Mouse (Mus musculus) T-helper 17 cell (primary cell): ENCODE measurements around the gene Fgf10.

ENCODE experiments used
- in situ Hi-C, 2 experiments: fragments of 300-600 bp; cut with MboI, MseI; formaldehyde crosslinking; loops; 1 replicate in 1 of 2; 2 replicates in 1 of 2; pipeline ENCODE4 v1.15.1; 2025; ENCODE audit warnings: high pct_unique_total_duplicates in 2 of 2

The Fgf10 gene

GRCm38 (mm10) chr13:118669491-118669890 lies at the start of gene Fgf10:
Gene Fgf10 (plus strand): TSS chr13:118669791.
- in situ Hi-C loops, result loop anchor here (5.0 to 10.0 kb wide), 2 partner anchors 842 to 945 kb away; no protein-coding TSS in a partner anchor

- in situ Hi-C loops, result no loop called here
Measured at GRCm38 (mm10) chr13:118629661-118630428, 39.7 kb upstream of the Fgf10 start.

GRCm38 (mm10) chr13:118631500-118631899 lies 38.1 kb upstream of the Fgf10 start:
- in situ Hi-C loops, result no loop called here

DNA sequence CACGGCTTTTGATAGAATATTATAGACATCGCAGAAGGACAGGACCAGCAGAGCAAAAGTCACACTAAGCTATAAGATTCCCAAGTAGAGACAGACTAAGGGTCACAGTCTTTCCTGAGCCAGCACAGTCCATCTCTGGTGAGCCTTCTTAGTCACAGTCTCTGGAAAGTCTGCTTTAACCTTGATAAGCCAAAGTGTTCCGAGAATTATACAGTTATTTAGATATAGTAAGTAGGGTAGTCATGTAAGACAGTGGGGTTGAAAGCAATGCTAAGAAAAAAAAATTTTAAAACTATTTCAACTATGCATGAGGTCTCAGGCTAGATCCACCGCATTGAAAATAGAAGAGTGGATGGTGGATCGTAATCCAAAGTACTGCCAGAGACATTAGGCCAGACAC lies 33.5 kb upstream of the Fgf10 start:
- in situ Hi-C loops, result no loop called here

DNA sequence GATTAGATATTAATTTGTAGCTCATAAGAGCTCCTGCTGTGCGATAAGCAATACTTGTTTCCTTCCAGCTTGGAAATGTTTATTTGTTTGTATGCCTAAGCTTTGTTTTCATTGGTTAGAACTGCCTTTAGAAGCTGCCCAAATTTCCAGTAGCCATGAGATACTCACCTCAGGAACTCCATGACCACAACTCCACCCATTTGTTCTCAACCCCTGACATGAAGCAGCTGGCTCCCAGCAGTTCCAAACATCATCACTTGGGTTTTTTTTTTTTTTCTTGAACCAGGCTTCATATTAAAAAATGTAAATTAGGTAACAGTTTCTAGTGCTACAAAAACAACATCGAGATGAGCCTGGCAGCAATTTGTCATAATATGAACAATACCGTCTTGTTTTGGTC lies 27.0 kb upstream of the Fgf10 start:
- in situ Hi-C loops, result no loop called here

GRCm38 (mm10) chr13:118643138-118643537 lies 26.5 kb upstream of the Fgf10 start:
- in situ Hi-C loops, result no loop called here

GRCm38 (mm10) chr13:118656991-118657390 lies 12.6 kb upstream of the Fgf10 start:
- in situ Hi-C loops, result no loop called here

DNA sequence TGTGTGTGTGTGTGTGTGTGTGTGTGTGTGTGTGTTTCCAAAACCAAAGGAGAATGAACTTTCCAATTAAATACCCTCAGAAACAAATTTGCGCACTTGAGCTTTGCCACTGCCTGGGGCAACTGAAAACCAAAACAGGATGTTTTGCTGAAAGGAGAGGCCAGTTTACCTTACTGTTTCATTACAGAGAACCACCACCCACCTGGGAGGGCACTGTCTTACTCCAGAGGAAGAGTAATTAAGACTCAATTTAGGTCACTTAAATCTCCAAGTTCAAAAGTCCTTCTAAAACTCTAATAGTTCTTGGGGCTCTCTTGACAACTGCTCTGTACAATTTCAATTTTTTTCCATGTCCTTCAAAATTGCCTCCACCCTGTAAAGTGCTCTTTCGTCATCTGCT lies 11.6 kb upstream of the Fgf10 start:
- in situ Hi-C loops, result no loop called here

- in situ Hi-C loops, result no loop called here
Measured at GRCm38 (mm10) chr13:118658608-118659326, 10.8 kb upstream of the Fgf10 start.

GRCm38 (mm10) chr13:118661664-118662063 lies 7.9 kb upstream of the Fgf10 start:
- in situ Hi-C loops, result loop anchor here in 1 of 2 experiments (10.0 kb wide), 1 partner anchor 953 kb away; no protein-coding TSS in a partner anchor

DNA sequence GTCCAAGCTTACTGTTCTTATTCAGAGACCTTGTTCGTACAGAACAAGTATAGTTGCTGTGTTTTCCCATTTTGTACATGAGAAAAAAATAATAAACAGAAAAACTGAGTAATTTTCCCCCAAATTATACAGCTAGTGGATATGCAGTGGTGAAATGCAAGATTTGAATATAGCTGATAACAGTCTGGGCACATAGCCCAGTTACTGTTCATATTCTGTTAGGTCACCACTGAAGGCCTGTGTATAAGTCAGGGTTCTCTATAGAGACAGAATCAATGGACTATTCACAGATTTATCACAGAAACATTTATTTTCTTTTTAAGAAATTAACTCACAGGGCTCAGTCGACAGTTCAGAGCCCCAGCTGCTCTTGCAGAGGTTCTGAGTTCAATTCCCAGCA lies 4.7 kb upstream of the Fgf10 start:
- in situ Hi-C loops, result loop anchor here (5.0 to 10.0 kb wide), 2 partner anchors 838 to 950 kb away; no protein-coding TSS in a partner anchor

GRCm38 (mm10) chr13:118679228-118679627 lies 9.6 kb downstream of the Fgf10 start:
- in situ Hi-C loops, result loop anchor here in 1 of 2 experiments (25.0 kb wide), 1 partner anchor 933 kb away; the partner anchor contains the start of gene Ccl28

DNA sequence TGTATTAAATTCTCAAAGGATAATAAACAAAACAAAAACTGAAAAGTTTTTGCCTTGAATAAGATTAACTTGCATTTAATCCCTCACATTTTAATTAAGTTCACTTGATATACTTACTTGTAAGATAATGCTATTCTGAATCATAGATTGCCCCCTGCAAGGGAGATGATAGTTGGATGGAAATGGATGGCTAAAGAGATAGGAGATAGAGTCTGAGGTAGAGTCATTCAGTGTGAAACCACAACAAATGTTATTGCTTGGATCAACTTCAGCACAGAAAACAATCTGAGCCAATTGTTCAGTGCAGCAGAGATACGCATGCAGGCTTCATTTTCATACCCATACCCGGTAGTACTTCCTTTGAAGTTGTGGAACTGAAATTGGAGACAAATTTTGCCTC lies 23.5 kb downstream of the Fgf10 start:
- in situ Hi-C loops, result loop anchor here in 1 of 2 experiments (25.0 kb wide), 1 partner anchor 919 kb away; the partner anchor contains the start of gene Ccl28

GRCm38 (mm10) chr13:118695103-118695502 lies 25.5 kb downstream of the Fgf10 start:
- in situ Hi-C loops, result loop anchor here in 1 of 2 experiments (25.0 kb wide), 1 partner anchor 917 kb away; the partner anchor contains the start of gene Ccl28

GRCm38 (mm10) chr13:118703727-118704126 lies 34.1 kb downstream of the Fgf10 start:
- in situ Hi-C loops, result no loop called here

DNA sequence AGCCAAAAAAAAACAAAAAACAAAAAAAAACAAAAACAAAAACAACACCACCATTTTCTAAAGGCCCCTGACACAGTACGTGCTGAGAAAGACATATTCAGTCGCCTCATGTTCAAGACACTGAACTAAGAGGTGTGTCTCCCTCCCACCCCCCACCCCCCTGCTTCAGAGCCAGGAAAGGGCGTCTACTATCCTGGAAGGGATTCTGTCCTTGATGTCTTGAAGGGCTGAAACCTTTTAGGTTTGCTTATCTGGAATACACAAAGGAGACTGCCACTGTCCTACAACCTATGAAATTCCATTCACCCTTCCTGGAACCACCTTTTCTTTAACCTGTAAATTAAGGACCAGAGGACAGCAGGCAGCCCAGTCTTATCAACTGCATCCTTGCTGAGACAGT lies 36.1 kb downstream of the Fgf10 start:
- in situ Hi-C loops, result no loop called here

DNA sequence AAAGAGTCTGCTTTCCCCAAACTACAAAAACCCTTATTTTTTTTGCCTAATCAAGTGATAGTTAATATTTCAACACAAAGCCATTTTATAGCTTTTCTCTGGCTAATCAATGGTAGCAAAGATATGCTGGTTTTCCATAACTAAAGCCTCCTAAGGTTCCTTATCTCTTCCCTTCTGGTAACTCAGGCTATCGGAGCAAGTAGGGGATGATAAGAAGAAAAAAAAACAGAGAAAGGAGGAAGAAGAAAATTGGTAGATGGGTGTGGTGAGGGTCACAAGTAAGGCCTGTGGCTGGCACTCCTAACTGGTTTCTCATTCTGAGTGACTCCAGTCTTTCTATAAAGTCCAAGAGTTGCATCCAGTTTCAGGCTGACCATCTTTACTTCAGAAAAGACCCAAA lies 40.3 kb downstream of the Fgf10 start:
- in situ Hi-C loops, result no loop called here

GRCm38 (mm10) chr13:118713626-118714150 lies 44.1 kb downstream of the Fgf10 start:
- in situ Hi-C loops, result no loop called here

DNA sequence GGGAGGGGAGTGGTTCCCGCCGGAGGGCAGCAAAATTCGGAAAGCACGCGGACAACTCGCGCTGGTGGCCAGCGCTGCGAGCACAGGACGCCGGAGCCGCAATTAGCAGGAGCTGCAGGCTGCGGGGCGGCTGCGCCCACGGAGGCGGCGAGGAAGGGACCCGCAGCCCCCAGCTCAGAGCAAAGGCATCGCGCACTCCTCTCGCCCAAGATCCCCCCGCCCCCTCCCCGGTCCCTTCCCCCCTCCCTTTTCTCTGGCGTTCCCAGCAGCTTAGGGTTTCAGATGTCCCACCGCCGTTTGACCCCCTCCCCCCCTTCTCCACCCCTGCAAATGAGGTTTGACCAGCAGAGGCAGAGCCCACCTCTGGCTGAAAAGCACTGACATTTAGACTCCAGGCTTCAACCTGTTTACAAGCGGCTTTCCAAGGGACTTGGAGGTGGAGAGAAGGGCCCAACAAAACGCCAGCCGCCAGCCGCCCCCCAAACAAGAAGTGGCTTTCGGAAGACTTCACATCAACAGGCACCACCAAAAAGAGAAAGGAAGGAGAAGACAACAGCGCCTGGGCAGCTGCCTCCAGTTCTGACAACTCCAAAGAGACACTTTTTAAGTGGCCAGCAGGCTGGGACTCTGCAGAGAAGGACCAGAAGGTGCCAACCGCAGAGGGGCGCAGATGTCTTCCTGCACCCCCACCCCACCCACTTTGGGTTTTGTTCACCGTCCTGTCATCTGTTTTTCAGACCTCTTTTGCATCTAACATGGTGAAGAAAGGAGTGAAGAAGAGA lies 44.9 kb downstream of the Fgf10 start:
- in situ Hi-C loops, result no loop called here

DNA sequence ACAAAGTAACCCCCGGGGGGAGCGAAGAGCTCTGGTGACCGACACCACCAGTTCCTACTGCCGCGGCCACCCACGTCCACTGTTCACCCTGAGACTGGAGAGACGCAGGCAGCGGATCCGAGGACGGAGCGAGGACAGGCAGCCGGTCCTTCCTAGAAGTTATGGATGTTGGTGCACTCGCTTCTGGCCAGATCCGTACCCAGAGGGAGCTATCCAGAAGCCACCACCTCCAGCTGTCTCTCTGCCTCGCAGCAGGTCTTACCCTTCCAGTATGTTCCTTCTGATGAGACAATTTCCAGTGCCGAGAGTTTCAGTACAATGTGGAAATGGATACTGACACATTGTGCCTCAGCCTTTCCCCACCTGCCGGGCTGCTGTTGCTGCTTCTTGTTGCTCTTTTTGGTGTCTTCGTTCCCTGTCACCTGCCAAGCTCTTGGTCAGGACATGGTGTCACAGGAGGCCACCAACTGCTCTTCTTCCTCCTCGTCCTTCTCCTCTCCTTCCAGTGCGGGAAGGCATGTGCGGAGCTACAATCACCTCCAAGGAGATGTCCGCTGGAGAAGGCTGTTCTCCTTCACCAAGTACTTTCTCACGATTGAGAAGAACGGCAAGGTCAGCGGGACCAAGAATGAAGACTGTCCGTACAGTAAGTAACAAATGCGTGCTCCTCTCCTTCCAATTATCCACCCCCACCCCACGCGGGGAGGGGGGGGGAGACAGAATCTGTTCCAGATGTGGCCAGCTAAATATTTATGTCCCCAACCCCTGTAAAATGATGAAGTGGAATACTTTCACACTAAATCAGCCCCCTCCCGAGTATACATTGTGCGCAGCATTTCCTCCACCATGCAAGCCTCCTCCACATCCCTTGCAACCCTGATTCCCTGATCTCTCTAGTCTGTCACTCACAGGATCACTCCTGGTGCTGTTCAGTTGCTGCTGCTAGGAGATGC lies 45.8 kb downstream of the Fgf10 start:
- in situ Hi-C loops, result no loop called here
